Mouse (Mus musculus): ENCODE data around the gene Ndel1.
A peak's percentile ranks its signal among the peaks of the same experiment; 100 is the strongest.

Ndel1 gene

GRCm38 (mm10) chr11:68892233-68892832 lies 20.7 kb upstream of the Ndel1 start:
- peak; percentile 32 to 64 for DNase-seq

- DNase-seq = no peak
Measured at GRCm38 (mm10) chr11:68891823-68892222, 20.2 kb upstream of the Ndel1 start.

- no peak for DNase-seq
Measured at GRCm38 (mm10) chr11:68890625-68891024, 19.0 kb upstream of the Ndel1 start.

- DNase-seq = no peak
Measured at GRCm38 (mm10) chr11:68888653-68889052, 17.0 kb upstream of the Ndel1 start.

- no peak for DNase-seq
Measured at GRCm38 (mm10) chr11:68888253-68888652, 16.6 kb upstream of the Ndel1 start, which contains the start of gene Rnf222. Gene Rnf222 (plus strand): TSS chr11:68888553.

- no peak for DNase-seq
Measured at GRCm38 (mm10) chr11:68886091-68886490, 14.4 kb upstream of the Ndel1 start.

- no peak for DNase-seq
Measured at GRCm38 (mm10) chr11:68884368-68884767, 12.7 kb upstream of the Ndel1 start.

GRCm38 (mm10) chr11:68883843-68884242 lies 12.2 kb upstream of the Ndel1 start:
- DNase-seq = no peak

GRCm38 (mm10) chr11:68882107-68882506 lies 10.4 kb upstream of the Ndel1 start:
- DNase-seq = no peak

- DNase-seq = no peak
Measured at GRCm38 (mm10) chr11:68878811-68879210, 7.2 kb upstream of the Ndel1 start.

- DNase-seq = peak in 1 of 2 experiments; percentile 79
Measured at GRCm38 (mm10) chr11:68874841-68875240, 3.2 kb upstream of the Ndel1 start.

GRCm38 (mm10) chr11:68871277-68871676 lies 381 bp downstream of the Ndel1 start:
- DNase-seq = no peak

GRCm38 (mm10) chr11:68864544-68865189 lies 7.0 kb downstream of the Ndel1 start:
- peak; percentile 87 to 90 for DNase-seq

- peak; percentile 30 to 47 for DNase-seq
Measured at GRCm38 (mm10) chr11:68863631-68864091, 8.0 kb downstream of the Ndel1 start.

GRCm38 (mm10) chr11:68862260-68862659 lies 9.4 kb downstream of the Ndel1 start:
- DNase-seq = no peak

GRCm38 (mm10) chr11:68859943-68860593 lies 11.6 kb downstream of the Ndel1 start:
- no peak for DNase-seq

GRCm38 (mm10) chr11:68857329-68857728 lies 14.3 kb downstream of the Ndel1 start:
- no peak for DNase-seq

- DNase-seq = no peak
Measured at GRCm38 (mm10) chr11:68854621-68855020, 17.0 kb downstream of the Ndel1 start.

- DNase-seq = peak; percentile 70 to 84
Measured at GRCm38 (mm10) chr11:68853611-68854401, 17.9 kb downstream of the Ndel1 start.

GRCm38 (mm10) chr11:68852932-68853409 lies 18.7 kb downstream of the Ndel1 start:
- peak; percentile 100 for DNase-seq

GRCm38 (mm10) chr11:68852486-68852901 lies 19.2 kb downstream of the Ndel1 start:
- DNase-seq = peak; percentile 82 to 88

- no peak for DNase-seq
Measured at GRCm38 (mm10) chr11:68851644-68852485, 19.8 kb downstream of the Ndel1 start.

Data from lung, postnatal 4 days (tissue).